Mouse (Mus musculus) gastrocnemius, postnatal 10 days (tissue): ENCODE data around the gene Gm20388. TPM values are rescaled to one million over a fixed set of nuclear protein-coding genes. Genes with fewer than 3 reads are reported as not detected.
A peak's percentile ranks its signal among the peaks of the same experiment; 100 is the strongest.
"Not testable (repeated sequence)": the region's sequence is repeated elsewhere in the genome, so short reads cannot be mapped to it uniquely, and the experiment has no call there.

Experiments
- DNase-seq: peaks from one replicate; pipeline ENCODE4 v3.0.0; 2021; ENCODE audit warnings: mixed read lengths
- total RNA-seq, 2 experiments: library from RNA; stranded (reverse); gene quantifications; 2 replicates each; pipeline ENCODE4 v1.2.3; 2021

The Gm20388 gene
- total RNA-seq, 2 experiments from 2014 or later: 2.9 to 6.0 TPM

DNA sequence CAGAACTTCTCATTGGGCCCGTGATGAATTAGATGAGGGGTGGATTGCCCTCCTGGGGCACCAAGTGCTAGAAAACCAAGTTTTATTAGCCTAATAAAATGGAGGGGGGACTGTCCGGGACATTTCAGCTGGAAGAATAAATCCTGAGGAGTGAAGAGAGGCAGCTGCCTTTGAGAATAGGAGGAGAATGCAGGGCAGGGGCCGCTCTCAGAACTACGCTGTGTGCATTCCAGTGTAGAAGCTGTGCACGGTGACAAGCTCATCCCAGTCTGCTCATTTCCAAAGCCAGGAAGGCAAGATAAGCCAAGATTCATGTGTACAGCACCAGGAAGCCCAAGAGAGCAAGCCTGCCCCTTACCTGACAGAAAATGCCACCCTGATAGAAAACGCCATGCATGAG lies 1487.4 kb downstream of the Gm20388 start:
- no peak for DNase-seq

DNA sequence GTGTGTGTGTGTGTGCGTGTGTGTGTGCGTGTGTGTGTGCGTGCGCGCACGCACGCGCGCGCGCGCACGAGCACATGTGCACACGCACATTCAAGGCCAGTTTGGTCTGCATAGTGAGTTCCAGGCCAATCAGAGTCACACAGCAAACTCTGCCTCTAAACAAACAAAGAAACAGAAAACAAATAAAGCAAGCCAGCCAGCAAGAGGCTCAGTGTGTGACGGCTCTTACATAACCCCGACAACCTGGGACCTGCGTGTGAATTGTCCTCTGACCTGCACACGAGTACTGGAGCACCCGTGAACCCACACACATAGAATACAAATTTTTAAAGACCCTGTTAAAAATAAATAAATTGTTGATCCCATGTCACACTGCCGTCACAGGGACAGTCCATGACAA lies 1488.1 kb downstream of the Gm20388 start:
- DNase-seq: no peak

DNA sequence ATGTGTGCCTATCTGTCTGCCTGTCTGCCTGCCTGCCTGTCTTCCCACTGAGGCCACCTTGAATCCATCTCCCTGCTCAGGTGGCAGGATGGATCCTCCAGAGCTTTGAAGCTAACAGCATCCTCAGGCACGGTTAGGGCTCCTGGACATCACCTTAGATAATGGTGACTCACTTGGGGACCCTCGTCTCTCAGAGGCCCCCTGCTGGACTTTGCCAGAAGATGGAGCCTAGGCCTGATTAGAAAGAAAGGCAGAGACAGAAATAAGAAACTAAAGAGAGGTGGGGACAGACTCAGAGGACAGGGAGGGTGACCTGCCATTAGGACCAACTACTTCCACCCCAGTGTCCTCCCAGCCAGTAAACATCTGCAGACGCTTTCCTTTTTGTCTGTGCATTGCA lies 1488.5 kb downstream of the Gm20388 start:
- DNase-seq: no peak

GRCm38 (mm10) chr8:121400581-121400980 lies 1489.9 kb downstream of the Gm20388 start:
- DNase-seq: no peak

- DNase-seq: no peak
Observed at GRCm38 (mm10) chr8:121403821-121404220, 1493.2 kb downstream of the Gm20388 start.

GRCm38 (mm10) chr8:121418081-121418480 lies 1507.4 kb downstream of the Gm20388 start:
- DNase-seq: no peak

- no peak for DNase-seq
Observed at GRCm38 (mm10) chr8:121419551-121419950, 1508.9 kb downstream of the Gm20388 start.

- no peak for DNase-seq
Observed at GRCm38 (mm10) chr8:121421009-121421408, 1510.4 kb downstream of the Gm20388 start.

GRCm38 (mm10) chr8:121424080-121424479 lies 1513.4 kb downstream of the Gm20388 start:
- no peak for DNase-seq

GRCm38 (mm10) chr8:121424600-121424999 lies 1514.0 kb downstream of the Gm20388 start:
- DNase-seq: peak; percentile 42

DNA sequence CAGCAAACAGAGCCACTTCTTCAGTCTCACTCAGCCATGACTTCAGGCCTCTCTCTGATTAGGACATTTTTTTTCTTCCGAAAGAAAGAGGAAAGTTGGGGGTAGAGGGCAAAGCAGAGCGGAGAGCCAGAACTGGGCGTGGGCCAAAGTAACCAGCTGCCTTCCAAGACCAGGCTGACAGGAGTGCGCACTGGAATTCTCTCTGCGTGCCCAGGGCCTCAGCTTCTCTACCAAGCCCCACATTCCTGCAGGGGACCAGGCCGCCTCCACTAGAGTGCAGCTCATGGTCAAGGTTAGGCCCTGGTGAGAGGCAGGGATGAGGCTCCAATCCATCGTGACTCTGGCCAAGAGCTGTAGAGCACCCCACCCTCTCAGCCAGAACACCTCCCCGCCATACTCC lies 1520.9 kb downstream of the Gm20388 start:
- DNase-seq: peak; percentile 39

DNA sequence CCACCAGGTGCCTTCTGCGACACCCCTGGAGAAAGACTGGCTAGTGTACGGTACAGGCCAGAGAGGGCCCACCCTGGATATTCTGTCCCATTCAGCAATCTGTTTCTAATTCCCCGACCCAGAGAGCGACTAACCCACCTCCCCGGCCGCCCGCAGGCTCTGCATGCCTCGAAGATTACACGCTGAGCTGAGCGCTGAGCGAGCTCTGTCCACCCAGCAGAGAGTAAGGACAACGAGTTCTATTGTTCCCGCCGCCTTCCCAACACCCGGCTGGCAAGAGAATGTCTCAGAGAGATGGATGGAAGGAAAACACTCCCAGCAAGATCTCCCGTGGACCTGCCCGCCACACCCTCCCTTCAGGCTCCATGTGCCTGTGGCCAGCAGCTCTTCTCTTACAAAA lies 1522.8 kb downstream of the Gm20388 start:
- DNase-seq: no peak

- no peak for DNase-seq
Observed at GRCm38 (mm10) chr8:121436656-121437055, 1526.0 kb downstream of the Gm20388 start.

GRCm38 (mm10) chr8:121437506-121437905 lies 1526.9 kb downstream of the Gm20388 start:
- DNase-seq: no peak

DNA sequence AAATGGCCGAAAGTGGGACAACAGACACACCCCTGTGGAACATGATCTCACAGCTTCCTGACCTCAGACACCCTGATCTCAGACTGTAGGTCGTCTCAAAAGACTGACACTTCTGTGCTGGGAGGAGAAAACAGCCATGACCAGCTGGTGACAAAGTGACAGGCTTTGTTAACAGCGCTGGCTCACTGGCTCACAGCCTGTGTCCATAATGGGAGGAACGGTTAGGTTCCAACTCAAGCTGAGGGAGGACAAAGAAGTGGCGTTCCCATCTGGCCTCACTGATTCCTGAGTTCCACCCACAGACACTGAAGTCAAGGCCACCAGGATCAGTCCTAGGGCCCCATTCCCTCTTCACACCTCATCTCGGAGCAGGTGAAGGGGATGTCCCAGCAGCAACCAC lies 1527.5 kb downstream of the Gm20388 start:
- DNase-seq: no peak

- peak; percentile 26 for DNase-seq
Observed at GRCm38 (mm10) chr8:121439351-121439750, 1528.7 kb downstream of the Gm20388 start.

GRCm38 (mm10) chr8:121443361-121443760 lies 1532.7 kb downstream of the Gm20388 start:
- no peak for DNase-seq

- not testable (repeated sequence) for DNase-seq
Observed at GRCm38 (mm10) chr8:121444521-121444920, 1533.9 kb downstream of the Gm20388 start.

DNA sequence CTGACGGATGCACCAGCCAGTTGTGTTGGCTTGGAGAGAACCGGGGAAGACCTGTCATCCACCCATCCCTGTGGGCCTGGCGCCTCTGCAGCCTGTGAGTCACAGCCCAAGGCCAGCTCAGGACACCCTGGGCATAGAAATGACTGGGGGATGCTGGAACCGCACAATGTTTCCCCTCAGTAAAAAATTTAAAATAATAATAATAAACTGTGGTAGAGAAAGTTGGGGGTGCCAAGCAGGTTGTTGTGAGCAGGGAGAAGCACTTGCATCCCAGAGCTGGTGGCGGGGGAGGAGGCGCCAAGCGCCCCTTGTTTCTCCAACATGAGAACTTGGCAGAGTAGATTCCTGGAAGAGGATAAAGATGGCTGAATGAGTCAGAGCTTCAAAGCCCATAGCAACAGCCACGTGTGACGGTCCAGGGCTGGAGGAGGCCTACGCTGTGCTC lies 1534.4 kb downstream of the Gm20388 start:
- DNase-seq: no peak

GRCm38 (mm10) chr8:121446133-121446532 lies 1535.5 kb downstream of the Gm20388 start:
- no peak for DNase-seq

DNA sequence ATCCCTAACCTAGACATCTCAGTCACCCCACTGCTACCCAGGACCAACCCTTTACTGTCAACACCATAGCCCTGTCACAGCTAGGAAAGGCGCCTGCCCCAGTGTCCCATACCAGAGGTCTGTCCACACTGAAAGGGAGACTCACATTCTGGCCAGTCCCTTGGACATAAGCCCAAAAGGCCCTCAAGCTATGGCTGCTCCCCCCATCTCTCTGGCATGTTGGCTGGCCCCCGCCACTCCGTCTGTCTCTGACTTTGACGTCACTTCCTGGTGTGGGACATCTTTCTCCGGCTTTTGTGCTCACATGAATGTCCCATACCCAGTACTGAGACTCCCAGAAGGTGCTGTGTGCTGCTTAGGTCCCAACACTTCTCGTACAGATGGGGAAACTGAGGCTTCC lies 1536.2 kb downstream of the Gm20388 start:
- no peak for DNase-seq

GRCm38 (mm10) chr8:121450211-121450610 lies 1539.6 kb downstream of the Gm20388 start:
- DNase-seq: no peak

GRCm38 (mm10) chr8:121451404-121452076 lies 1540.9 kb downstream of the Gm20388 start:
- peak; percentile 66 for DNase-seq

GRCm38 (mm10) chr8:121454737-121455136 lies 1544.1 kb downstream of the Gm20388 start:
- no peak for DNase-seq

DNA sequence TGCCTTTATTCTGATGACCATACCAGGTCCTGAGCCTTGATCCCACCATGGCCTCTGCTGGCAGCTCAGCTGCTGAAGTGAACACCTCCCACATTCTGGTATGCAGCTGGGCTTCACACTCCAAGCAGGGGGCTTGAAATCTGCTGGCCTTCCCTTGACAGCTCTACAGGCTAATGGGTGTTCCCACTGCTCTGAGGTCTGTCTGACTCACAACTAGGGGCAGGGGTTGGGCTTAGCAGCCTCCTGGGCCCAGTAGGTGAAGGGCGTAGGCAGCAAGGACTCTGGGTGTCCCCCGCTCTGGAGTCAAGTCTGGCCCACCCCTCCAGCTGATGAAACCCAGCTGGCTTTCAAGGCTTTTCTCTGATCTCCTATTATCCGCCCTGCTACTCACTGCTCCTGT lies 1550.6 kb downstream of the Gm20388 start:
- DNase-seq: no peak
